Mouse (Mus musculus): ENCODE measurements around the gene Sash3. TPM values are rescaled to one million over a fixed set of nuclear protein-coding genes. Genes with fewer than 3 reads are reported as not detected.

The Sash3 gene
- polyA plus RNA-seq, 1 experiment from 2014 or later: 1.7 TPM

Other genes starting within 250 kb of the Sash3 start
- 19.7 and 22.2 TPM in 2 replicates for gene Ocrl, start 234.0 kb upstream of the Sash3 start, polyA plus RNA-seq (2015; fragmentation: Nextera tagmentation; extraction: Ambion mirVana)
- gene Apln, start 111.6 kb upstream of the Sash3 start, polyA plus RNA-seq (2015; fragmentation: Nextera tagmentation; extraction: Ambion mirVana): 6.2 and 7.1 TPM in 2 replicates
- gene Xpnpep2, start 37.7 kb upstream of the Sash3 start, polyA plus RNA-seq (2015; fragmentation: Nextera tagmentation; extraction: Ambion mirVana): 7.8 and 8.3 TPM in 2 replicates
- 4.2 and 4.8 TPM in 2 replicates for gene Zdhhc9, start 62.4 kb downstream of the Sash3 start, polyA plus RNA-seq (2015; fragmentation: Nextera tagmentation; extraction: Ambion mirVana)
- gene Utp14a, start 110.4 kb downstream of the Sash3 start, polyA plus RNA-seq (2015; fragmentation: Nextera tagmentation; extraction: Ambion mirVana): 15.6 and 17.8 TPM in 2 replicates
- 5.6 and 6.2 TPM in 2 replicates for gene Bcorl1, start 194.9 kb downstream of the Sash3 start, polyA plus RNA-seq (2015; fragmentation: Nextera tagmentation; extraction: Ambion mirVana)

All from kidney, embryonic 16.5 days (tissue).